Mouse (Mus musculus) forebrain, embryonic 16.5 days (tissue): Measurements from ENCODE around the gene Gm17662. TPM values are rescaled to one million over a fixed set of nuclear protein-coding genes. Genes with fewer than 3 reads are reported as not detected.

ENCODE experiments used
- ATAC-seq: fragments of 200-750 bp; cut with Nextera tagmentation; 2 replicates; pipeline ENCODE4 v1.8.0; 2017; ENCODE audit warnings: mild to moderate bottlenecking, moderate library complexity
- H3K27ac ChIP-seq: fragments of 300-500 bp; sonication (generic); 2 replicates; pipeline ENCODE4 v1.5.1; 2014; ENCODE audit warnings: low read length, control low read depth
- H3K27me3 ChIP-seq: fragments of 300-500 bp; sonication (generic); replicated peaks from 2 replicates; pipeline ENCODE4 v1.6.1; 2014; ENCODE audit warnings: low read length; ENCODE audit not compliant: control insufficient read depth, insufficient read depth
- H3K36me3 ChIP-seq: fragments of 300-500 bp; sonication (generic); 2 replicates; pipeline ENCODE4 v1.6.1; 2014; ENCODE audit not compliant: control insufficient read depth, insufficient read depth
- H3K4me1 ChIP-seq: fragments of 300-500 bp; sonication (generic); replicated peaks from 2 replicates; pipeline ENCODE4 v1.6.1; 2014; ENCODE audit warnings: low read length; ENCODE audit not compliant: control insufficient read depth, insufficient read depth
- H3K4me2 ChIP-seq: fragments of 300-500 bp; sonication (generic); 2 replicates; pipeline ENCODE4 v1.6.1; 2014; ENCODE audit warnings: mild to moderate bottlenecking, low read length, control low read depth
- H3K4me3 ChIP-seq: fragments of 300-500 bp; sonication (generic); replicated peaks from 2 replicates; pipeline ENCODE4 v1.5.1; 2014; ENCODE audit warnings: mild to moderate bottlenecking, low read length, control low read depth
- H3K9ac ChIP-seq: fragments of 300-500 bp; sonication (generic); replicated peaks from 2 replicates; pipeline ENCODE4 v1.6.1; 2014; ENCODE audit warnings: low read depth, low read length, control low read depth
- H3K9me3 ChIP-seq: fragments of 300-500 bp; sonication (generic); 2 replicates; pipeline ENCODE4 v1.6.1; 2016; ENCODE audit warnings: low read length; ENCODE audit not compliant: control insufficient read depth
- WGBS: fragments of 180-500 bp; shearing (Covaris S2); extraction: QIAGEN DNeasy Blood & Tissue Kit; methylation state at CpG from one replicate; pipeline ENCODE4 v1.1.7; 2014; 5-methylcytosine and 5-hydroxymethylcytosine counted together
- polyA plus RNA-seq: library from polyadenylated mRNA; unstranded; fragments of >200 nt; fragmentation: Nextera tagmentation; extraction: Ambion mirVana; gene quantifications from 2 replicates; pipeline ENCODE4 v1.2.1, GENCODE M21; 2015

Gene Gm17662
- not detected in 2 replicates for polyA plus RNA-seq

DNA sequence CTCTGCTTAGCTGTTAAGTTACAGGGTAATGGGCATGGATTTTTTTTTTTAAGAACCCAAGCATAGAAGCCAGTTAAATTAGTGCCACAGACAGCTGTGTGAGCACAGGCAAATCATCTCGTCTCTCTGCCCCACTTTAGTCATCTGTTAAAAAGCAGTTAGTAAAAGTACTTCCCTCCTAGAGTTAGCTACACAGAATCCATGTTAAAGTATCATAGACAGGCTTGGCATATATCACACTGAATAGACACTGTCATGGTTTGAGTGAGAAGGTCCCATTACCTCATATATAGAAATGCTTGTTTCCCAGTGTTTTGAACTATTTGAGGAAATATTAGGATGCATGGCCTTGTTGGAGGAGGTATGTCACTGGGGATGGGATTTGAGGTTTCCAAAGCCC lies at the start of gene Gm17662:
Gene Gm17662, plus strand, starts transcription at position 301 of the 400 bp plus-strand sequence.
- no peaks in the 10 kb centered on the region for H3K36me3 ChIP-seq
- H3K9ac ChIP-seq, result no peak within 1 kb of the TSS
- 77% methylated on average over 1 of the region's 1 CpGs for WGBS
- H3K27ac ChIP-seq, result no peak within 1 kb of the TSS
- no peaks in the 10 kb centered on the region for H3K4me1 ChIP-seq
- no peak within 1 kb of the TSS for H3K4me2 ChIP-seq
- H3K4me3 ChIP-seq, result no peak within 1 kb of the TSS
- no peak for ATAC-seq
- H3K27me3 ChIP-seq, result no peaks in the 10 kb centered on the region
- no peaks in the 10 kb centered on the region for H3K9me3 ChIP-seq

DNA sequence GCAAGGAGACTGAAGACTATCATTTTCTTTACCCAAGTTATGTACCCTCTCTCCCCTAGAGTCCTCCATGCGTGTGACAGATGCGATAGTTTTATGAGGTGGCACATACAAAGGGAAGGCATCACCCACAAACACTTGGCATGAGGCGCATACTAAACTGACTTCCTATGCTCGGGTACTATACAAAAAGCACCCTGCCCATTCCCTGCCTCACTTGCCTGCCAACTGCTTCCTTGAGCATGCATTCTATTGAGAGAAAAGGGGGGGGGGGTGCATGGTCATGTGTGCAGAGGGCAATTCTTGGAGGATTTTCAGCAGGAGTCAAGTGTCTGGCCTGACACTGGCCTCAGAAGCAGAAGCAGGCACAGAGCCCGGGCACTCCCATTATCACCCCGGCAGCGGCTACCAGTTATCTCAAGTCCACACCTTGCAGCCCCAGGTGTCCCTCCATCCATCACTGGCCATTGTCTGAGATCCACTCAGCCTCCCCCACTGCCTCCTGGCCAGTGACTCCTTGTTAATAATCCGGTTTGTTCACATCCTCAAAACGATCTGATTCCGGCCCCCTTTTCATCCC lies 46.3 kb upstream of the Gm17662 start:
- Histone ChIP-seq H3K9ac (no peak overlapping the region), H3K4me2 (no peak overlapping the region), H3K9me3 (no peaks in the 10 kb centered on the region), H3K27ac (no peak overlapping the region), H3K27me3 (no peaks in the 10 kb centered on the region), H3K36me3 (no peaks in the 10 kb centered on the region), H3K4me1 (no peaks in the 10 kb centered on the region; the same call in 1 of the 2 replicates), H3K4me3 (no peak overlapping the region)
- ATAC-seq, result no peak
- WGBS, result 65% methylated on average over 10 of the region's 10 CpGs

DNA sequence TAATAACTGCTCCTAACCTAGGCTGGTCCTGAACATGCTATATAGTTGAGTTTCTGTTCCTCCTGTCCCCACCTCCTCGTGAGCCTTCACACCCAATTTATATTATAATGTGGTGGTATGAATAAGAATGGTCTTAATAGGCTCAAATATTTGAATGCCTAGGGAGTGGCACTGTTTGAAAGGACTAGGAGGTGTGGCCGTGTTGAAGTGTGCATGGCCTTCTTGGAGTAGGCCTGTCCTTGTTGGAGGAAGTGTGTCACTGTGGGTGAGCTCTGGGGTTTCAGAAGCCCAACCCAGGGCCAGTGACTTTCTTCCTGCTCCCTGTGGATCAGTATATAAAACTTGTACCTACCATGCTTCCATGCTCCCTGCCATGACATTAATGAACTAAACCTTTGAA lies 43.5 kb upstream of the Gm17662 start:
- Histone ChIP-seq H3K4me2 (no peak overlapping the region), H3K27ac (no peak overlapping the region), H3K4me3 (no peak overlapping the region), H3K4me1 (no peaks in the 10 kb centered on the region; the same call in 1 of the 2 replicates), H3K36me3 (no peaks in the 10 kb centered on the region), H3K9ac (no peak overlapping the region), H3K27me3 (no peaks in the 10 kb centered on the region), H3K9me3 (no peaks in the 10 kb centered on the region)
- ATAC-seq, result no peak
- WGBS, result 56% methylated on average over 2 of the region's 2 CpGs

DNA sequence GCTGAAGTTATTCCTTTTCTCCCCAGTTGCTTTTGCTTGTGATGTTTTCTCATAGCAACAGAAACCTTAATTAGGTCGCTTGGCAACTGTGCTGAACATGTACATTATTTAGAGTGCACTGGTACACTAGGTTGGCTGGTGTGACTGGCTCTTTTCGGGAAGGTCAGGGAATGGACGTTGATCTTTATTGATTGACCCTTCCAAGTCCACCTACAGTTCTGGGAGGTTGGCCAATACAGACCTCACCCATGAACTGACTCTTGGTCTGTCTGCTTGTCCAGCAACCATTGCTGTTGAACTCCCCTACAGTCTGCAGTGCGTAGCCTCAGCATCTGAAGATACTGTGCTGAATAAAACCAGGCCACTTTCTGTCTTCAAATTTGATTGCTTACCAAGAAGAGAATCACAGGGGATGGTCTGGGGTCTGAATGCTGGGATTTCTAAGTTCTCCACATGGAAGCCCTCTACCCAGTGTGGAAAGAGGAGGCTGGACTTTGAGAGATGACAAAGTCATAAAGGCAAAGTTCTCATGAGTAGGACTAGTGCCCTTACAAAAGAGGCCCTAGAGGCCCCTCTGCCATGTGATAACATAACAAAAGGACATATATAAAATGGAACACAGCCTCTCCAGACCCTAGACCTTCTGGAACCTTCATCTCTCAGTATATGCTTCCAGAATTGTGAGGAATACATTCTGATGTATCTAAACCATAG lies 40.5 kb upstream of the Gm17662 start:
- Histone ChIP-seq H3K27me3 (no peaks in the 10 kb centered on the region), H3K4me2 (no peak overlapping the region), H3K27ac (no peak overlapping the region), H3K4me1 (no peaks in the 10 kb centered on the region), H3K9me3 (no peaks in the 10 kb centered on the region), H3K36me3 (no peaks in the 10 kb centered on the region), H3K9ac (no peak overlapping the region), H3K4me3 (no peak overlapping the region)
- WGBS, result 85% methylated on average over 4 of the region's 4 CpGs
- no peak for ATAC-seq

DNA sequence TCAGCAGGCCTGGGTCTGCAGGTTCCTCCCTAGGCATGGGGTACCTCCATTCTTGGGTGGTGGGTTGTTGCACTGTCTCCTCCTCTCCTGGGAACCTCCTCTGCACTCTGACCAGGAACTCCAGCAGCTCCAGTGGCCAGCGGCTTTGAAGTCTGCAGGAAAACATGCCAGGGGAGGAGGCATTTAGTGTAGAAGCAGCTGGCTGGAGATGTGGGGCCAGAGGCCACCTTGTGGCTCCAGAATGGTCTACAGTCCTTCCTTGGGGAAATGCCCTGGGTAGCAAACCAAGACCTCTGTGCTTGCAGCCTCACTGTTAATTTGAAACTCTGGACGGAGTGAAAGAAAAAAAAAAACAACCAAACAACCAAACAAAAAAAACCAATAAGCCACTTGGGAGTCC lies 39.6 kb upstream of the Gm17662 start:
- no peak for ATAC-seq
- Histone ChIP-seq H3K4me1 (no peaks in the 10 kb centered on the region), H3K9me3 (no peaks in the 10 kb centered on the region), H3K4me2 (no peak overlapping the region), H3K36me3 (no peaks in the 10 kb centered on the region), H3K27ac (no peak overlapping the region), H3K27me3 (no peaks in the 10 kb centered on the region), H3K9ac (no peak overlapping the region), H3K4me3 (no peak overlapping the region)
- WGBS, result 63% methylated on average over 2 of the region's 2 CpGs

DNA sequence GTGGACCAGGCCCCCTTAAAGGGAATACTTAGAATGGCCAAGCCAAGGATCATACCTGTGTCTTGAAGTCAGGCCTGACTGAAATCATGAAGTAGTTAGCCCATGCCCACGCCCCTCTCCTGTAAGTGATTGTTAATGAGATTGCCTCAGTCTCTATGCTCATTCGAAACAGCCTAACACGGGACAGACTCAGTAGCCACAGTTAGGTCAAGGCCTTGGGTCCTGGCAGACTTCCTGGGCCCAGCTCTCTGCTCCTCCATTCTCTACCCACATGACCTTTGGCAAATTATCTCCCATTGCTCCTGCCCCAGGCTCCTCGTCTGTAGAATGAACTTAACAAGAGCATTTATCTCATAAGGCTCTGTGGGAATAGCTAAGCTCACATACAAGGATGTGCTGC lies 38.1 kb upstream of the Gm17662 start:
- Histone ChIP-seq H3K9ac (no peak overlapping the region), H3K27me3 (no peaks in the 10 kb centered on the region), H3K4me3 (no peak overlapping the region), H3K36me3 (no peaks in the 10 kb centered on the region), H3K9me3 (no peaks in the 10 kb centered on the region), H3K4me2 (no peak overlapping the region), H3K27ac (no peak overlapping the region), H3K4me1 (no peaks in the 10 kb centered on the region)
- 67% methylated on average over 4 of the region's 4 CpGs for WGBS
- ATAC-seq, result no peak

DNA sequence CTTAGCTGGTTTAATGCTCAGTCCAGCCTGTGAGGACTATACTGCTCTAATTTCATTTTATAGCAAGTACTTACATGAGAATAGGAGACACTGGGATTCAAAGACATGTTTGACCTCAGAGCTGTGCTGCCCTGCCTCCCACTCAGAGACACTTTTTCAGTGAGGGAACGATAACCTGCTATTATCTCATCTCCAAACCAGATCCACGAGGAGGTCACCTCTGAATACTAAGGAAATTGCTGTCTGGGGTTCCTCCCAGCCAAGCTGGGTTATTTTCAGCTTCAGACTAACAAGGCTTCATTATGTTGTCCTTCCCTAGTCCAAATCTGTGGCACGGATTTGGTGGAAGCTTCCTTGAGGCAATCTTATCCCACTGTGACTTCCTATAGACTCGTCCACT lies 37.2 kb upstream of the Gm17662 start:
- H3K4me2 ChIP-seq, result no peak overlapping the region
- no peaks in the 10 kb centered on the region for H3K9me3 ChIP-seq
- no peaks in the 10 kb centered on the region for H3K36me3 ChIP-seq
- H3K27ac ChIP-seq, result no peak overlapping the region
- H3K27me3 ChIP-seq, result no peaks in the 10 kb centered on the region
- H3K4me1 ChIP-seq, result no peaks in the 10 kb centered on the region
- no peak overlapping the region for H3K4me3 ChIP-seq
- H3K9ac ChIP-seq, result no peak overlapping the region
- WGBS, result 65% methylated on average over 4 of the region's 4 CpGs
- no peak for ATAC-seq

DNA sequence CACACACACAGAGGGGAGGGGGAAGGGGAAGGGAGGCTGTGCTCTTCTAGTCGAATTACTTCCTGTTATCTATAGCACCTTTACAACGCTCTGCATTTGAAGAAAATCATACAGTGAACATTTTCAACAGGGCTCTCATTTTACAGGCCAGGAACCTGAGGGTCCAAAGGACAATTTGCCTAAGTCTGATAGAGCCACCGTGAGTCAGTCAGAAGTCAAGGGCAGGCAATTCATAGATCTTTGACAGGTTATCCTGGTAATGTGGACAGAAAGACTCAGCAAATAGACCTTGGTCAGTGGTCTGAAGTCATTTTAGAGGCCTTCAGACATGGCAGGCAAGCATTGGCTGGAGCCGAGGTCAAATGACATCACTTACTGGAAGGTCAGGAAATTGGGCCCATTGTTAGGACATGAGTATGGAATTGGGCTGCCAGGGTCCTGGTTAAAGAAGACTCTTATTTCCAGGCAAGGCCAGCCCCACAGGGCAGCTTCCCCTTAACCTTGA lies 33.5 kb upstream of the Gm17662 start:
- 88% methylated on average over 4 of the region's 4 CpGs for WGBS
- H3K4me3 ChIP-seq, result no peak overlapping the region
- no peak overlapping the region for H3K27ac ChIP-seq
- no peak overlapping the region for H3K4me2 ChIP-seq
- no peak for ATAC-seq
- H3K4me1 ChIP-seq, result no peaks in the 10 kb centered on the region
- H3K9ac ChIP-seq, result no peak overlapping the region
- no peaks in the 10 kb centered on the region for H3K36me3 ChIP-seq
- H3K27me3 ChIP-seq, result no peaks in the 10 kb centered on the region
- H3K9me3 ChIP-seq, result no peaks in the 10 kb centered on the region

DNA sequence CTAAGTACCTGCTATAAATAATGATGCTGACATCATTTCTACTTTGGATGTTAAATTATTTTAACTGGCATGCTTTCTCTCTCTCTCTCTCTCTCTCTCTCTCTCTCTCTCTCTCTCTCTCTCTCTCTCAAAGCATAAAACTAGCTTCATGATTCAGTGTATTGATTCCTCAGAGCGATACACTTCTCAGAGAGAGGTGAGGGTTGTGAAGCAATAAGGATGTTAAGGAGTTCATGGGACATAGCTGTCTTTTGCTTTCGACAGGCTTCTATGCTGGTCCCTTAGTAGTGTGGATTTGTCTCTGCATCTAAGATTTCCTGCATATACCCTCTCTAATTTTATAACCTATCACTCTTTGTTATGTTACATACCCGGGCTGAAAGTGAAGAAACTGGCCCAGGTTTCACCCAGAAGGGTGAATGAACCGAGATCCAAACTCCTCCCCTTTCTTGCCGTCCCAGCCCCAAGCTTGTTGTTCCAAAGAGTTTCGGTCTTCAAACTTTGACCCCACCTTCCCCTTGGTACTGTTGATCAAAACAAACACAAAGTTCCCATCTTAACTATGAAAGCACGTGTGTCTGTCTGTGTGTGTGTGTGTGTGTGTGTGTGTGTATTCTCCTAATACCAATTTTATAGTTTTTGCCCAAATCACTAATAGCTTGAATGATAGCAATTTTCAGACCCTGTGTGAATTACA lies 32.6 kb upstream of the Gm17662 start:
- no peak overlapping the region for H3K27ac ChIP-seq
- no peak for ATAC-seq
- 75% methylated on average over 7 of the region's 7 CpGs for WGBS

More for the DNA sequence above, 32.6 kb upstream of the Gm17662 start:
- H3K27me3 ChIP-seq, result no peaks in the 10 kb centered on the region
- no peak overlapping the region for H3K4me2 ChIP-seq
- H3K9me3 ChIP-seq, result no peaks in the 10 kb centered on the region
- H3K36me3 ChIP-seq, result no peaks in the 10 kb centered on the region
- H3K4me1 ChIP-seq, result no peaks in the 10 kb centered on the region
- H3K4me3 ChIP-seq, result no peak overlapping the region
- no peak overlapping the region for H3K9ac ChIP-seq
